Mouse (Mus musculus): ENCODE results near the gene Slc12a8.

- no peak for TF ChIP-seq CTCF (IDR thresholded peaks at IDR 0.05; ENCODE audit: low read depth)
- no peak for TF ChIP-seq EP300 (optimal IDR thresholded peaks at IDR 0.05)
Measured at GRCm38 (mm10) chr16:33580736-33581241, 63.7 kb downstream of the Slc12a8 start.
